ENCODE assay signal across 8 mouse cellular contexts in the genomic region with DNA sequence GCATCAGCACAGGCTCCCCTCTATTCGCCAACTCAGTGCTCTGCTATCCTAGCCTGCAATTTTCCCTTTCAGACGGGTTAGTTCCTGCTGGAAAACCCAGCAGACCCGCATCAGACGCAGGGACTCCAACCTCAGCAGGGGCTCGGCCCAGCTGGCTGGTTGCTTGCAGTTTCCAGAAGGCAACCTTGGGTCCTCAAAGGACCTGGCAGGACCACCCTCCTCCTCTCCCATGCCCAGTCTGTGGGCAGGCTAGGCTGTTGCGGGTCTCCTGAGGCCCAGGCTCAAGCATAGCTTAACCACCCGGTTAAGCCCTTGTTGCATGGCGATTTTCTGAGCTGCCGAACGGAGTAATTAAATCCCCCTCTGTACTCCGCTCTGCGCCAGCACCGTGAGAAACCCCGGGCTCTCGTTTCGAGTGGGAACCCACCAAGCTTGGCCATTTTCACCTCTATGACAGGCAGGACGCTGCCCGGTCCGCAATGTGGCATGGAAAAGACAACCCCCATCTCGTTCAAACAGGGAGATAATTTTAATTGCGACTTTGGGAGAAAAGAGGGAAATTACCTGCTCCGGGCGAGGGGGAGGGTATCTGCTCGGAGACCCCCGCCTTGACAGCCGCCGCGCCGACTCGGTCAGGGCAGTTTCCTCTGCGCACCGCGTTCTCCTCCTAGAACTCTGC. TPM values are rescaled to one million over a fixed set of nuclear protein-coding genes. Genes with fewer than 3 reads are reported as not detected.
DNase-seq lines count a peak whose midpoint lies in the region; ATAC-seq lines count a peak whose summit lies in the region.

No protein-coding gene starts in this region.

- peak; percentile 49 for DNase-seq in forebrain, embryonic 10.5 days (ENCODE audit: extremely low spot score, low spot score)
- peak; percentile 59 for DNase-seq in midbrain, embryonic 14.5 days
- DNase-seq in c-Kit-positive CD71-positive TER-119-positive erythroid progenitor cells, embryonic 14.5 days (ENCODE audit: low spot score), result no peak
- DNase-seq in cerebellum, adult 8-10 months, result no peak
- no peak for DNase-seq in right cerebral cortex, postnatal 4 days

- H3K9me3 ChIP-seq in forebrain, embryonic 10.5 days, result no peaks in the 10 kb centered on the region
- H3K9me3 ChIP-seq in forebrain, embryonic 16.5 days (ENCODE audit: control insufficient read depth, low read length), result no peaks in the 10 kb centered on the region
- H3K9me3 ChIP-seq in hindbrain, embryonic 12.5 days (replicated peaks), result no peaks in the 10 kb centered on the region
- no peaks in the 10 kb centered on the region for H3K9me3 ChIP-seq in midbrain, embryonic 14.5 days (ENCODE audit: control insufficient read depth, low read length)

- peak overlapping the region; percentile 54 for H3K4me3 ChIP-seq in forebrain, embryonic 10.5 days
- H3K4me3 ChIP-seq in forebrain, embryonic 16.5 days (replicated peaks; ENCODE audit: low read length), result no peak overlapping the region
- peak overlapping the region; percentile 62 for H3K4me3 ChIP-seq in brown adipose tissue, adult 24 weeks (ENCODE audit: insufficient read depth, low read depth, low read length)
- peak overlapping the region; percentile 40 for H3K4me3 ChIP-seq in hindbrain, embryonic 12.5 days
- H3K4me3 ChIP-seq in midbrain, embryonic 14.5 days (replicated peaks; ENCODE audit: low read depth, low read length), result peak overlapping the region; percentile 42

- no peaks in the 10 kb centered on the region for H3K36me3 ChIP-seq in forebrain, embryonic 10.5 days (replicated peaks)
- H3K36me3 ChIP-seq in forebrain, embryonic 16.5 days (ENCODE audit: control insufficient read depth, insufficient read depth), result no peaks in the 10 kb centered on the region
- H3K36me3 ChIP-seq in hindbrain, embryonic 12.5 days, result no peaks in the 10 kb centered on the region
- no peaks in the 10 kb centered on the region for H3K36me3 ChIP-seq in midbrain, embryonic 14.5 days (ENCODE audit: control insufficient read depth, insufficient read depth, low read length)

- no peak overlapping the region for H3K9ac ChIP-seq in forebrain, embryonic 16.5 days (replicated peaks; ENCODE audit: low read depth, low read length)
- peak overlapping the region; percentile 38; the same call in 1 of the 2 replicates for H3K9ac ChIP-seq in hindbrain, embryonic 12.5 days
- peak overlapping the region; percentile 70 for H3K9ac ChIP-seq in midbrain, embryonic 14.5 days (replicated peaks; ENCODE audit: low read length)

- no peak overlapping the region for H3K27ac ChIP-seq in forebrain, embryonic 10.5 days
- H3K27ac ChIP-seq in forebrain, embryonic 16.5 days (ENCODE audit: low read length), result no peak overlapping the region
- no peak overlapping the region; the same call in 1 of the 2 replicates for H3K27ac ChIP-seq in brown adipose tissue, adult 24 weeks (replicated peaks; ENCODE audit: low read depth, low read length)
- H3K27ac ChIP-seq in hindbrain, embryonic 12.5 days, result peak overlapping the region; percentile 9; the same call in 1 of the 2 replicates
- H3K27ac ChIP-seq in midbrain, embryonic 14.5 days (replicated peaks; ENCODE audit: low read depth, low read length), result peak overlapping the region; percentile 38; the same call in 1 of the 2 replicates

- WGBS in forebrain, embryonic 10.5 days, result 1% methylated on average over 33 of the region's 33 CpGs
- WGBS in forebrain, embryonic 16.5 days, result 4% methylated on average over 33 of the region's 33 CpGs
- WGBS in hindbrain, embryonic 12.5 days, result 2% methylated on average over 33 of the region's 33 CpGs
- 1% methylated on average over 33 of the region's 33 CpGs for WGBS in midbrain, embryonic 14.5 days

- peaks cover 65% of the 10 kb centered on the region for H3K4me1 ChIP-seq in forebrain, embryonic 10.5 days
- H3K4me1 ChIP-seq in forebrain, embryonic 16.5 days (replicated peaks; ENCODE audit: control insufficient read depth, insufficient read depth, low read length), result peaks cover 28% of the 10 kb centered on the region
- peaks cover 2% of the 10 kb centered on the region; the same call in 1 of the 2 replicates for H3K4me1 ChIP-seq in brown adipose tissue, adult 24 weeks (ENCODE audit: control insufficient read depth, insufficient read depth, insufficient read length, low read length)
- peaks cover 46% of the 10 kb centered on the region for H3K4me1 ChIP-seq in hindbrain, embryonic 12.5 days
- H3K4me1 ChIP-seq in midbrain, embryonic 14.5 days (ENCODE audit: control insufficient read depth, insufficient read depth, low read length), result peaks cover 47% of the 10 kb centered on the region

- peaks cover 100% of the 10 kb centered on the region for H3K27me3 ChIP-seq in forebrain, embryonic 10.5 days (ENCODE audit: poor library complexity, severe bottlenecking)
- H3K27me3 ChIP-seq in forebrain, embryonic 16.5 days (replicated peaks; ENCODE audit: control insufficient read depth, insufficient read depth, low read length), result peaks cover 87% of the 10 kb centered on the region
- peaks cover 100% of the 10 kb centered on the region for H3K27me3 ChIP-seq in hindbrain, embryonic 12.5 days
- peaks cover 94% of the 10 kb centered on the region for H3K27me3 ChIP-seq in midbrain, embryonic 14.5 days (ENCODE audit: control insufficient read depth, insufficient read depth, low read length)

- ATAC-seq in forebrain, embryonic 16.5 days, result no peak
- ATAC-seq in hindbrain, embryonic 12.5 days (ENCODE audit: low FRiP score), result no peak
- ATAC-seq in midbrain, embryonic 14.5 days (ENCODE audit: low FRiP score, low TSS enrichment), result no peak

- no peak overlapping the region for H3K4me2 ChIP-seq in forebrain, embryonic 16.5 days (ENCODE audit: low read length)
- H3K4me2 ChIP-seq in hindbrain, embryonic 12.5 days (replicated peaks), result peak overlapping the region; percentile 60
- H3K4me2 ChIP-seq in midbrain, embryonic 14.5 days (ENCODE audit: low read length), result peak overlapping the region; percentile 61

RNA-seq across cellular contexts. Expression of gene Gata2, which starts 2.5 kb away (rescaled TPM):
- 18.2 and 19.6 TPM in 2 replicates for polyA plus RNA-seq in forebrain, embryonic 10.5 days (2016; fragmentation: Nextera tagmentation; extraction: Ambion mirVana)
- polyA plus RNA-seq in forebrain, embryonic 16.5 days (2015; fragmentation: Nextera tagmentation; extraction: Ambion mirVana), result 1.8 TPM in 2 replicates
- 4.7 and 7.0 TPM in 2 replicates for polyA plus RNA-seq in brown adipose tissue, adult 24 weeks (2012; ENCODE audit: insufficient read depth, insufficient read length, missing spikeins)
- 29.4 and 43.6 TPM in 2 replicates for polyA plus RNA-seq in hindbrain, embryonic 12.5 days (2016; fragmentation: Nextera tagmentation; extraction: Ambion mirVana)
- polyA plus RNA-seq in midbrain, embryonic 14.5 days (2014; fragmentation: Nextera tagmentation; extraction: Ambion mirVana), result 15.4 and 23.0 TPM in 2 replicates

RNA-seq across cellular contexts. Expression of gene Dnajb8, which starts 25.9 kb away (rescaled TPM):
- not detected in 2 replicates for polyA plus RNA-seq in forebrain, embryonic 10.5 days (2016; fragmentation: Nextera tagmentation; extraction: Ambion mirVana)
- not detected in 2 replicates for polyA plus RNA-seq in forebrain, embryonic 16.5 days (2015; fragmentation: Nextera tagmentation; extraction: Ambion mirVana)
- polyA plus RNA-seq in brown adipose tissue, adult 24 weeks (2012; ENCODE audit: insufficient read depth, insufficient read length, missing spikeins), result not detected in 2 replicates
- polyA plus RNA-seq in hindbrain, embryonic 12.5 days (2016; fragmentation: Nextera tagmentation; extraction: Ambion mirVana), result not detected in 2 replicates
- polyA plus RNA-seq in midbrain, embryonic 14.5 days (2014; fragmentation: Nextera tagmentation; extraction: Ambion mirVana), result not detected in 2 replicates

Comparison
In these comparisons a context has a peak if more than half of its experiments do, and no peak if none do; other contexts are left out.
1. DNase-seq: peak in forebrain, embryonic 10.5 days (single experiment) and midbrain, embryonic 14.5 days (single experiment); none in c-Kit-positive CD71-positive TER-119-positive erythroid progenitor cells, embryonic 14.5 days (single experiment), cerebellum, adult 8-10 months (single experiment) and right cerebral cortex, postnatal 4 days (single experiment).
2. H3K27ac ChIP-seq: peak in hindbrain, embryonic 12.5 days (single experiment) and midbrain, embryonic 14.5 days (single experiment); none in forebrain, embryonic 10.5 days (single experiment), forebrain, embryonic 16.5 days (single experiment) and brown adipose tissue, adult 24 weeks (single experiment).